Mouse (Mus musculus): ENCODE data around the gene Gm21188.
"Not testable (repeated sequence)": the region's sequence is repeated elsewhere in the genome, so short reads cannot be mapped to it uniquely, and the experiment has no call there.

DNA sequence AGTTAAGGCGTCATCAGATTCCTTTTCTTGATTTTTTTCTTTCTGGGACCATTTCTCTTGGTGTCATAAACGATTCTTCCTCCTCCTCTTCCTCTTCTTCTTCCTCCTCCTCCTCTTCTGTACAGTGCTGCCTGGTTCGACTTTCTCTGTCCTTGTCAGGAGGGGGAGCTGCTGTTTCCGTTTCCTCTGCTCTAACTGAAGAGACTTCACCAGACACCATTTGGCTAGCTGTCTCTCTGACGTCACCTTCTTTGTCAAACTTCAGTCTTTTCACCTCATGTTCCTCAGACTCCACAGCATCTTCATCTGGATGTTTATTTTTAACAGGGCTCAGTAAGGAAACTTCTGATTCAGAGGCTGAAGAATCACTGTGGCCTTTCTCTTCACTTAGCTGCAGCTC, 47.3 kb upstream of the Gm21188 start:
- not testable (repeated sequence) for TF ChIP-seq CTCF, POLR2A (IDR thresholded peaks at IDR 0.05; ENCODE audit: extremely low read depth, insufficient read depth, low read length)

All from cortical plate, adult 2 months (tissue).